Mouse (Mus musculus) midbrain, embryonic 15.5 days (tissue): ENCODE measurements around the gene Nr2f6. TPM values are rescaled to one million over a fixed set of nuclear protein-coding genes. Genes with fewer than 3 reads are reported as not detected.
"Not testable (repeated sequence)": the region's sequence is repeated elsewhere in the genome, so short reads cannot be mapped to it uniquely, and the experiment has no call there.

Experiments
- ATAC-seq: fragments of 200-750 bp; cut with Nextera tagmentation; replicated peaks from 2 replicates; pipeline ENCODE4 v1.8.0; 2017; ENCODE audit warnings: moderate TSS enrichment
- H3K27ac ChIP-seq: fragments of 300-500 bp; sonication (generic); 2 replicates; pipeline ENCODE4 v1.5.1; 2015; ENCODE audit warnings: mild to moderate bottlenecking, inconsistent platforms
- H3K27me3 ChIP-seq: fragments of 300-500 bp; sonication (generic); replicated peaks from 2 replicates; pipeline ENCODE4 v1.6.1; 2015; ENCODE audit warnings: inconsistent platforms
- H3K36me3 ChIP-seq: fragments of 300-500 bp; sonication (generic); replicated peaks from 2 replicates; pipeline ENCODE4 v1.6.1; 2015; ENCODE audit warnings: inconsistent platforms
- H3K4me1 ChIP-seq: fragments of 300-500 bp; sonication (generic); 2 replicates; pipeline ENCODE4 v1.6.1; 2015; ENCODE audit warnings: inconsistent platforms
- H3K4me2 ChIP-seq: fragments of 300-500 bp; sonication (generic); 2 replicates; pipeline ENCODE4 v1.6.1; 2015; ENCODE audit warnings: inconsistent platforms, mild to moderate bottlenecking, moderate library complexity
- H3K4me3 ChIP-seq: fragments of 300-500 bp; sonication (generic); 2 replicates; pipeline ENCODE4 v1.5.1; 2015; ENCODE audit warnings: mild to moderate bottlenecking, inconsistent platforms
- H3K9ac ChIP-seq: fragments of 300-500 bp; sonication (generic); 2 replicates; pipeline ENCODE4 v1.6.1; 2015; ENCODE audit warnings: mild to moderate bottlenecking, inconsistent platforms
- H3K9me3 ChIP-seq: fragments of 300-500 bp; sonication (generic); 2 replicates; pipeline ENCODE4 v1.6.1; 2016; ENCODE audit warnings: inconsistent platforms
- WGBS: fragments of 180-500 bp; shearing (Covaris S2); methylation state at CpG from one replicate; pipeline ENCODE4 v1.1.7; 2015; ENCODE audit warnings: mixed read lengths; 5-methylcytosine and 5-hydroxymethylcytosine counted together
- polyA plus RNA-seq: library from polyadenylated mRNA; unstranded; fragments of >200 nt; fragmentation: Nextera tagmentation; extraction: Ambion mirVana; gene quantifications from 2 replicates; pipeline ENCODE4 v1.2.1, GENCODE M21; 2015

Nr2f6 gene
- polyA plus RNA-seq, 1 experiment from 2014 or later: 25.0 TPM

GRCm38 (mm10) chr8:71337834-71338233, 43.9 kb downstream of the Nr2f6 start:
- WGBS: 96% methylated on average over 6 of the region's 6 CpGs
- not testable (repeated sequence) for ATAC-seq, H3K4me2 ChIP-seq, H3K4me1 ChIP-seq, H3K4me3 ChIP-seq, H3K27ac ChIP-seq, H3K9me3 ChIP-seq, H3K27me3 ChIP-seq, H3K9ac ChIP-seq
- peaks cover 20% of the 10 kb centered on the region for H3K36me3 ChIP-seq

DNA sequence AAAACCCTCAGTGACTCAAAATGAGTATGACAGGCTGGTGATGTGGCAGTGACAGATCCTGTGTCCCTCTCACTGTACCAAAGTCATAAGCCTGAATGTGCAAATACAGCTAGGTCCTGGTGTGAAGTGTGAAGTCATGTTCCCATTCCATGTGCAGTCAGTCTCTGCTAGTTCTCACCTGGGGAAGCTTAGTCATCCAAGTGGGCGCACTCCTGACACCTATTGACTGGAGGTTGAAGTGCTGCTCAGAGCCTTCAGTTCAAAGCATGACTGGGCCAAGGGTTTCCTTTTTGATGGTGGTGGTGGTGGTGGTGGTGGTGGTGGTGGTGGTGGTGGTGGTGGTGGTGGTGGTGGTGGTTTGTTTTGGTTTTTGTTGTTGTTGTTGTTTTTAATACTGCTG, 56.9 kb downstream of the Nr2f6 start:
- H3K27me3 ChIP-seq: no peaks in the 10 kb centered on the region
- no peaks in the 10 kb centered on the region for H3K4me1 ChIP-seq
- no peak overlapping the region for H3K4me2 ChIP-seq
- H3K36me3 ChIP-seq: peaks cover 41% of the 10 kb centered on the region
- WGBS: 91% methylated on average over 1 of the region's 1 CpGs
- no peak for ATAC-seq
- no peak overlapping the region for H3K9ac ChIP-seq
- H3K27ac ChIP-seq: no peak overlapping the region
- no peaks in the 10 kb centered on the region for H3K9me3 ChIP-seq
- no peak overlapping the region for H3K4me3 ChIP-seq

Other genes starting within 250 kb of the Nr2f6 start
- 18.7 and 20.2 TPM in 2 replicates for gene Myo9b, start 109.2 kb downstream of the Nr2f6 start, polyA plus RNA-seq
- 64.2 and 65.3 TPM in 2 replicates for gene Haus8, start 109.0 kb downstream of the Nr2f6 start, polyA plus RNA-seq
- 117 and 119 TPM in 2 replicates for gene Use1, start 15.1 kb downstream of the Nr2f6 start, polyA plus RNA-seq
- 6.5 and 6.8 TPM in 2 replicates for gene Ocel1, start 10.7 kb downstream of the Nr2f6 start, polyA plus RNA-seq
- gene Ushbp1, start 13.8 kb upstream of the Nr2f6 start, polyA plus RNA-seq: 7.4 and 7.7 TPM in 2 replicates
- gene Babam1, start 14.9 kb upstream of the Nr2f6 start, polyA plus RNA-seq: 101 and 102 TPM in 2 replicates
- gene Ankle1, start 24.1 kb upstream of the Nr2f6 start, polyA plus RNA-seq: 6.5 and 6.7 TPM in 2 replicates
- gene Abhd8, start 81.7 kb upstream of the Nr2f6 start, polyA plus RNA-seq: 188 and 206 TPM in 2 replicates
- 173 and 174 TPM in 2 replicates for gene Mrpl34, start 83.0 kb upstream of the Nr2f6 start, polyA plus RNA-seq
- 240 and 242 TPM in 2 replicates for gene Dda1, start 87.2 kb upstream of the Nr2f6 start, polyA plus RNA-seq
- 9.6 and 10.9 TPM in 2 replicates for gene Ano8, start 104.0 kb upstream of the Nr2f6 start, polyA plus RNA-seq
- 12.0 and 13.9 TPM in 2 replicates for gene Gtpbp3, start 106.1 kb upstream of the Nr2f6 start, polyA plus RNA-seq
- gene Plvap, start 129.8 kb upstream of the Nr2f6 start, polyA plus RNA-seq: 5.2 and 5.6 TPM in 2 replicates
- 0.09 and 0.15 TPM in 2 replicates for gene Ccdc194, start 143.8 kb upstream of the Nr2f6 start, polyA plus RNA-seq
- gene Bst2, start 155.5 kb upstream of the Nr2f6 start, polyA plus RNA-seq: 11.5 and 18.0 TPM in 2 replicates
- 61.6 and 62.2 TPM in 2 replicates for gene Mvb12a, start 161.0 kb upstream of the Nr2f6 start, polyA plus RNA-seq
- 0.13 TPM in 1 of 2 replicates, not detected in the other for gene Tmem221, start 176.9 kb upstream of the Nr2f6 start, polyA plus RNA-seq
- gene Nxnl1, start 184.6 kb upstream of the Nr2f6 start, polyA plus RNA-seq: 0.08 TPM in 1 of 2 replicates, not detected in the other
- 66.9 and 67.4 TPM in 2 replicates for gene Slc27a1, start 186.9 kb upstream of the Nr2f6 start, polyA plus RNA-seq
- 217 and 221 TPM in 2 replicates for gene Pgls, start 210.2 kb upstream of the Nr2f6 start, polyA plus RNA-seq
- gene Fam129c, start 215.7 kb upstream of the Nr2f6 start, polyA plus RNA-seq: 9.3 and 9.4 TPM in 2 replicates
- gene Colgalt1, start 229.0 kb upstream of the Nr2f6 start, polyA plus RNA-seq: 70.5 and 74.5 TPM in 2 replicates